Mouse (Mus musculus) liver, postnatal 0 days (tissue): Measurements from ENCODE around the gene Kiss1.

Experiments
- CTCF ChIP-seq: sonication (generic); IDR thresholded peaks from 2 replicates; pipeline ENCODE4 v1.5.1; 2016; ENCODE audit warnings: antibody characterized with exemption, low read depth
- EP300 ChIP-seq: IDR thresholded peaks from 2 replicates; pipeline ENCODE4 v1.6.1; 2016; ENCODE audit warnings: antibody characterized with exemption, low read depth, mild to moderate bottlenecking

DNA sequence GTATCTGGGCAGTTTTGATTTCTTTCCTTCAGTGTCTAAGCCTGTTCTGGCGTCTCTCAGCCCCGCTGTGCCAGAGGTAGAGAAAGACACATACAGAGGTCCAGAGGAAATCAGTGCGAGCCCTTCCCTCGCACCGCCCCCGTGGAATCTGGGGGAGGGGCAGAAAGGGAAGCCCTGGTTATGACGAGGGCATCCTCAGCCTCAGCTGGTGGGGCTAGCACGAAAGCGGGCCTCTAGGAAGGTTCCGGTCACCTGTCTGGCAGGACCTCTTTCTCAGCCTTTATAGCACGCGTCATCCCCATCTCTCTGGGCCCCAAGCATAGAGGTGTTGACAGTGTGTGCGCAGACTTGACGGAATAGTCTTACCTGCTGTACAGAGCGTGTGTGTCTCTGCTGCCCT, 34.2 kb downstream of the Kiss1 start:
- TF ChIP-seq CTCF, result no peak
- TF ChIP-seq EP300, result no peak
